Mouse (Mus musculus): ENCODE data around the gene Hecw2.

The Hecw2 gene

DNA sequence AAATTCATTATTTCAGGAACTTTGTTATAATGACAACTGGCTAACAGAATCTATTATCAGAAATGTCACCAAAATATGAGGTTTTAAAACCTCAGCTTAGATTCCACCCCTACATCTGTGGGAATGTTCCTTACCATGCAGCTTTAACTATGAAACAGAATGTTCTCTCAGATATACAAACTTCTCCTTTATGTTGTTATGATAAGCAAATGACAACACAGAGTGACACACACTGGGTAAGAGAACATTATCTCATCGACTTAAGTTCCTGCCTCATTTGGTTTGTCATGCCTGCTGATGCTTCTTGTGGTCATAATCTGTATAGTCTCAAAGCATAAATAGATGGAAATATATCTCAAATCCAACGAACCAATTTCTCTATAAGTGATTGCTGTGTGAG lies 312.5 kb downstream of the Hecw2 start:
- DNase-seq, result no peak

DNA sequence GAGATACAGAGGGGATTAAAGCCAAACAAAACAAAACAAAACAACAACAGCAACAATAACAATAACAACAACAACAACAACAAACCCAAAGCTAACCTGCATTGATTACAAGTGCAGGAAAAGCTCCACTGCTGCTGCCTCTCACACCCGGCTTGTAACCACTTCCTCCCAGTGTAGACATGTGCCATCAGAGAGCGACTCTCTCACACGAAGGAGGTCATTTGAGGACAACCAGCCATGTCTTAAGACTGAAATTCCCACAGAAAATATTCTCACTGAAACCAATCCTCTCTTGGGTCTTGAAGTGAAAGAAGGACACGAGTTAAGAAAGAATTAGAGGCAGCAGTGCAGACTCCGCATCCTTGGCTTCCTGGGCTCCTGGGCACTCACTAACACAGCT lies 319.0 kb downstream of the Hecw2 start:
- no peak for DNase-seq

DNA sequence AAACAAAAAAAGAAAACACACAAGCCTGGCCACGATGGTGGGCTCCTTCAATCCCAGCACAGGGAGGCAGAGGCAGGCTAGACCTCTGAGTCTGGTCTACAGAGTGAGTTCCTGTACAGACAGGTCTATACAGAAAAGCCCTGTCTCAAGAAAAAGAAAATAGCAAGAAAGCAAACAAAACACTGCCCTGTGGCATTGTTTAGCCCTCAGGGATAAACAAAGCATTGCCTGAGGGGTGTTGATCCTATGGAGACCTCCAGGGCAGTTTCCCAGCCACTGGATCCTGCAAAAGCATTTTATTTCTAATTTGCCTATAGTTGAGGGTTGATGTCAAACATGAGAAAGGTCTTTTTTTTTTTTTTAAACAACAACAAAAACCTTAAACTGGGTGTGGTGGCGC lies 327.7 kb downstream of the Hecw2 start:
- no peak for DNase-seq

DNA sequence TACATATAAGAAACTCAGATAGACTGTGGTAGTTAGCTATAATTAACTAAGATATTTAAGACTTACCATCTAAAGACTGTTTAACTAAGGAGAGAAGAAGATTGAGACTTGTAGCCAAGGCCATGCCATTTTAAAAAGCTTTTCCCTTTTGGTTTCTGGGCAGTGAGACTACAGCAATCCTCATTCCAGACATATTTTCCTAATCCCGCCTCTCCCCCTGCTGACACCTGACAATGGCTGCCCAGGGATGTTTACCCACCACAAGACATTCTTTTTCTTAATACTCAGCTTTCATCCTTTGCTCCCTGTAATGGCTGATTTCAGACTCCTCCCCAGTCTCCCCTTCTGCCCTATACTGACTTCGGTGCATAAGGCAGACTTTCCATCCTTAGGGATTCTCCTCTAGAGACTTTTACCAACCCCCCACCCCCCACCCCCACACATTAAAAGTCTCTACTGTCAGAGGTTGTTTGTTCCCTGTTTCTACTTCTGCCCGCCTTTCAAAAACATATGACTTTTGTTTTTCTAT lies 328.5 kb downstream of the Hecw2 start:
- no peak for DNase-seq

DNA sequence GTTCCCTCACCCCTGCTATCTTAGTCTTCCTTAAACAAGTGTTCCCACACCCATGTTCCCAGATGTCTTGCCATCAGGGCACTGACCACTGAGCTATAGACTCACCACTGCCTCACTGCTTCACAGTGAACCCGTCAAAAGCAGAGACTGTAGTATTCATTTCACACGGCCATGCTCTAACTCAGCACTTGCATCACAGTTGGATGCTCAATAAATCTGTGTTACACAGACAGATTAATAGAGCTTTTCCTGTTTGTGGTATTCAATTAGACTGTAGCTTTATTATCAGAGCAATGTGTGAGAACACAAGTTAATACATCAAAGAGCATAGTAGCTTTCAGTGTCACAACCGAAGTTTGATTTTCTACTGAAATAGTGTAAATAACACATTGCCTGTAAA lies 330.9 kb downstream of the Hecw2 start:
- DNase-seq, result no peak

DNA sequence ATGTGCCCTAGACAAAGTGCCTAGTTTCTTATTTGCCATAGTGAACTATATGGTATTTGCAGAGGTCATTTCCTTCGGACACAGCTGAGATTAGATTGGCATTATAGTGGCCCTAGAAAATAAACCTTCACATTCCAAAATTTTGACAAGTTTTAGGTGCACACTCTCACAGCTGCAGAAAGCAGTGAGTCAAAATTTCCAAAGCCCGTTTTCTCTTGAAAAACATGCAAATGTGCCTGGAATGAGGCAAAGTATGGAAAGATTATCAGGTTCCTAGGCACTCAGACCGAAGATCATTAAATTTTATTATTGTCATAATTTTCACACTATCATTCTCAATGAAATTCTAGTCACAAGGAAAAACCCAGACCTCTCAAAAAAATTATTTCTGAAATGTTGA lies 334.4 kb downstream of the Hecw2 start:
- DNase-seq, result no peak

DNA sequence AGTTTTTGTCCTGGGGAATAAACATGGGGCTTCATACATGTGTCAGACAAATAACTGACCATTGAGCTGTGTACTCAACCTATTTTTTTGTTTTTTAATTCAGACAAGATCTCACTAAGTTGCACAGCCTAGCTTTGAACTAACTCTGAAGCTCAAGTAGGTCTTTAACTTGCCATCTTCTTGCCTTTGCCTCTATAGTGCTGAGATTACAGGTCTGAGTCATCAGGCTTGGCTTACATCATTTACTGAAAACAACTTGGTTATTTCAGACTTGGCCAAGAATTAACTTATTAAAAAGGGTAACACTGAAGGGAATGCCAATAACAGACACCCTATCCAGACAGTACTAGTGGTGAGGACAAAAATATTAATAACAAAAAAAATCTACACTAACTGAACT lies 335.8 kb downstream of the Hecw2 start:
- DNase-seq, result no peak

- DNase-seq, result no peak
These were observed 338.4 kb downstream of the Hecw2 start for GRCm38 (mm10) chr1:53856501-53857103.

DNA sequence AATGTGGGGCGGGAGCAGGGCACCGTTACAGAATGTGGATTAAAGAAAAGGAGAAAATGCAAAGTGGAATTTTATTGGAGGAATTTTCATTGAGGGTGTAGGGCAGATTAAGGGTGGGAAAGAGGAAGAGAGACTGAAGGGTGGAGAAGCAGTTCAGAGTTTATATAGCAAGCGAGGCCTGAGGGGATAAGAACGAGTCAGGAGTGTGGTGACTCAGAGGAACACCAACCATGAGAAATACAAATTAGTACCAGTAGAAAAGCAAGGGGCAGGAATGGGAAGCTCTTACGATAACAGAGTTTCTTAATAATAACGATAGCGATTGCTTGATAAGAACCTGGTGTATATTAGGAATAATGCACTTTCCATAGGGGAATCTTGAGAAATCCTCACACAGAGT lies 339.2 kb downstream of the Hecw2 start:
- no peak for DNase-seq

DNA sequence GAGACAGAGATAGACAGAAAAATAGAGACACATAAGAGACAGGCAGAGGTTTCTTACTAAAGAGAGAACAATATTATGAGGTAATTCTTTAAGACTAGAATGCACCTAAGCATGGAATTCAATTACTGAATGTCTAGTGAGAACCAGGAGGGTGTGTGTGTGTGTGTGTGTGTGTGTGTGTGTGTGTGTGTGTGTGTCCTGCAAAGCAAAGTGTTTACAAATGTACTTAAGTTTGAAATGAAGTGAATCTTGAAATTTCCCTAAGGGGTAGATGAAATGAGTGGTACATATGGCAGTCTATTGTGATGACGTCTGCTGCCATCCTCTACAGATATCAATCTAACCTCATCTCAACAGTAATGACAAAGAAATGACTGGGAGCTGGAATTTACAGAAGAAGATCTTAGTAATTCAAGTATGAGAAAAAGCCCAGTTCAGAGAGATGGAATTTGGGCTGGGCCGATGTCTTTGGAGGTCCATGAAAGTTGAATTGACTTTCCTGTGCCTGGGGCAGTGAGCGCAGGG lies 342.8 kb downstream of the Hecw2 start:
- no peak for DNase-seq

GRCm38 (mm10) chr1:53851334-53851733 lies 343.6 kb downstream of the Hecw2 start:
- DNase-seq, result no peak

GRCm38 (mm10) chr1:53850891-53851290 lies 344.1 kb downstream of the Hecw2 start:
- DNase-seq, result no peak

DNA sequence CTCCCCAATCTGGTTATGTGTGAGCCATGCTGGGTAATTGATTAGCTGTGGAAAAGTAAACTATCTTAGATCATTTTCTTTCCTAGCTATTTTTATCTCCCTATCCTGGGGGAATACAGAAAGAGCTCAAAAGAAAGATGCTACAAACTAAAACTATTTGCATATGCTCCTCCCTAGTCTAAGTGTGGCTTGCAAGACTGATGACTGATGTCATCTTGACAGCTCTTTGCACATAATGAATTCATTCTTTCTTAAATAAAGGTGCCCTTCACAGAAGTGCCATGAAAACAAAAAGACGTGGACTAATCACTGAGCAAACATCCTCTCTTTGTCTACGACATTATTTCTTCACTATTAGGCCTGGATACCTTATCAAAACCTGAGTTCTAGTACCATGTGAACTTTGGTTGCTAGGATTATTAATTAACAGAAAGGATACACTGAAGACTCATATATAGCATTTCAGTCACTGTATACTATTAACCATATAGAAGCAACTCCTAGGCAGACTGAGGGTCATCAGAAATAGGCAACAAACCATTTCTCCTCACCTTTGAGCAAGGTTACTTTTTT lies 348.2 kb downstream of the Hecw2 start:
- no peak for DNase-seq

GRCm38 (mm10) chr1:53845854-53846253 lies 349.1 kb downstream of the Hecw2 start:
- DNase-seq, result no peak

DNA sequence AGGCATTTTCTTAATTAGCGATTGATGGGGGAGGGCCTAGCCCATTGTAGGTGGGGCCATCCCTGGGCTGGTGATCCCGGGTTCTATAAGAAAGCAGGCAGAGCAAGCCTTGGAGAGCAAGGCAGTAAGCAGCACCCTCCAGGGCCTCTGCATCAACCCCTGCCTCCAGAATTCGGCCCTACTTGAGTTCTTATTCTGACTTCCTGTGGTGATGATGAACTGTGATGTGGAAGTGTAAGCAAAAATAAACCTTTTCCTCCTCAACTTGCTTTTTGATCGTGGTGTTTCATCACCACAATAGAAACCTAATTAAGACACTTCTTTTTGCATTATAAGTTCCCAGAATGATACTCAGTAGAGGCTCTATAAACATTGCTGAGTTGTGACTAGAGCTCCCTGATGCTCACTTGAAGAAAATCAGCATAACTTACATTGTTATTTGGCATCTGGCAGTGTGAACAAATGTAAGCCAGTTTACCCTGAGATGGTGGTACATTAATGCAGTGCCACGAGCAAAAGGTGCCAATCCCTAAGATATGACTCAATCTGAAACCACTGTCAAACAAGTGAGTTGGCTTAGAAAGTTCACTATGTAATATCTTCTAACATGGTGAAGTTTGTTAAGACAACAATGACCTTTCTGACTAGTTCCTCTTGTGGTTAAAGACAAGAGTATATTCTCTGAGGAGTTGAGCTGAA lies 349.9 kb downstream of the Hecw2 start:
- DNase-seq, result no peak

GRCm38 (mm10) chr1:53844122-53844913 lies 350.6 kb downstream of the Hecw2 start:
- DNase-seq, result no peak

DNA sequence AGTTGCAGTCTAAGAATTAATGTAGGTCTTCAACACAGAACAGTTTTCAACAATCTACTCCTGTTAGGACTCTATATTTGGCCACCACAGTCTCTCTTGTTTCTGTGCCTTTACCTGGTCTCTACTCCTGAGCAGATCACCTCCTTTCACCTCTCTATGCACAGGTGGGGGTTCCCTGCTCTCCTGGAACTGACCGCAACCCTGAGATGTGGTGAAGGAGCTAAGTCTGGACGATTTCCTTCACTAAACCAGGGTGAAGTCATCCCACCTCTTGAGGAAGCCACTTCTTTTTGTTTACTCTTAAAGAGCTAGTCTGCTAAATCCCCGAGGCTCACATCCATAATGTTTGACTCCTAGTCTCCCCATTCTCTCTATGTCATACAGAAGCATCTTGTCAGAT lies 351.9 kb downstream of the Hecw2 start:
- DNase-seq, result no peak

GRCm38 (mm10) chr1:53841080-53841479 lies 353.9 kb downstream of the Hecw2 start:
- no peak for DNase-seq

DNA sequence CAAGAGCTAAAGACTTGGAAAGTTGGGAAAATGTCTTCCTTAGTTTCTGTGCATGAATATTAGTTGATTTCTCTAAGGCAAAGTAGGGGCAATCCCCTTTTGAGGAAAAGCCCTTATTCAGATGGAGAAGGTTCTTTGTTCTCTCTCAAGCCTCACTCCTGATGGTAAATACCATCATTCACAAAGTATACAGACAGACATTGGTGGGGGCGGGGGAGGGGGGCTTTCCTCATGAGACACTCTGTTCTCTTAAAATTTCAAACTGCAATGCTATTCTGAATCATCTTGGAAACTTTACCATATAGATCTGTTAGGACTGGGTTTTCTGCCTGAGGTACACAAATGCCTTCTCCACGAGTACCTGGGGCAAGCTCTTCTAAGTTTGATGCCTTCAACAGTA lies 355.6 kb downstream of the Hecw2 start:
- no peak for DNase-seq

DNA sequence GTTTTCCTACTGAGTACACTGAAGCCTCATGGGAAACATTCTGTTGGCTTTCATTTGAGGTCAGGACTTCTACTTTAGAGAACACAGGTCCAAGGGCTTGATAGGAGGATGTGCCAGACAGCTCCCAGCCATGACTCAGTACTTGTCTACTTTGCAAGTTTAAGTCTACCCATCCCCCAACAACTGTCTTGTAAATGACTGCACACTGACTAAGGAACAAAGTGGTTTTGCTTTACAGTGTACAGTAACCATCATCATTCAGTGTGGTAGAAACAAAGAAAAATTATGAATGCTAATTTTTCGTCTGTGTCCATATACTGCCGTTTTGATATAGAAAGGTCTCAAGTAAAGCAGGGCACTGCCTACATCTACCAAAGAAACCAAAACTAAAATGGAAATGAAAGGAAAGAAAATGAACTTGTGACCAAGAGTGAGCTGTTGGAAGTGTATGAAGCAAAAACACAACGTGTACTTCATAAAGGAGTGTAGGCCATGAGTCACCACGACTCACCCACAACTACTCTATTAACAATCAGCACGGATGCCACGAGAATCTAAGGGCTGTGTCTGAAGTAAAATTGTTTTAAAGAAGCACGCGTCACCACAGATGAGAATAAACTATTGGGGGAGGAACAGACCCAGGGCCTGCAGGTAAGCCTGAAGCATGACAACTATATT lies 356.6 kb downstream of the Hecw2 start:
- no peak for DNase-seq

DNA sequence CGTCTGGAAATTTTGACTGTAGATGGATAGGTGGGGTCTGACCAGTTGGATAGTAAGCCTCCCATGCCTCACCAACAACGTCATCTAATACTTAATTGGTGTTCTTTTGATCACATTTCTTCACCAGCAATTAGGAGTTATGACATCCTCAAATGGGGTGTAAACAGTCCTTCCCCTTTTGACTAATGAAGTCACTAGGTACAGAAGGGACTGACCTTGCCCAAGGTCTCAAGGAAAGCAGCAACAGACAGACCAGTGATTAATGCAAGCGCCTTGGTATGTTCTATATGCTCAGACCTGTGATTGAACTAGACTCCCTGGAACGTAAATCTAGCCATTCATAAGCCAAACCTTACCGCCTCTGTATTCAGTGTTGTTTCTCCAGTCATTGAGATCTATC lies 364.7 kb downstream of the Hecw2 start:
- no peak for DNase-seq

GRCm38 (mm10) chr1:53829089-53829488 lies 365.9 kb downstream of the Hecw2 start:
- no peak for DNase-seq
